Mouse (Mus musculus): ENCODE data around the gene Anks1.

Anks1 gene

GRCm38 (mm10) chr17:28063163-28063562 lies 154.1 kb downstream of the Anks1 start:
- DNase-seq = no peak

- DNase-seq = no peak
Measured at GRCm38 (mm10) chr17:28067303-28067702, 158.2 kb downstream of the Anks1 start.

GRCm38 (mm10) chr17:28069446-28069845 lies 160.3 kb downstream of the Anks1 start:
- DNase-seq = no peak

GRCm38 (mm10) chr17:28070256-28070655 lies 161.2 kb downstream of the Anks1 start:
- no peak for DNase-seq

GRCm38 (mm10) chr17:28072730-28073129 lies 163.6 kb downstream of the Anks1 start:
- peak; percentile 42 for DNase-seq

- DNase-seq = no peak
Measured at GRCm38 (mm10) chr17:28074486-28074885, 165.4 kb downstream of the Anks1 start.

GRCm38 (mm10) chr17:28078028-28078427 lies 168.9 kb downstream of the Anks1 start:
- DNase-seq = no peak

GRCm38 (mm10) chr17:28079618-28080017 lies 170.5 kb downstream of the Anks1 start:
- DNase-seq = peak; percentile 94

GRCm38 (mm10) chr17:28080045-28080816 lies 171.1 kb downstream of the Anks1 start, which contains the start of gene Tcp11:
Gene Tcp11, minus strand, starts transcription at chr17:28080639.
- DNase-seq = peak; percentile 64

- DNase-seq = no peak
Measured at GRCm38 (mm10) chr17:28080817-28081165, 171.7 kb downstream of the Anks1 start.

- DNase-seq = peak; percentile 50
Measured at GRCm38 (mm10) chr17:28081385-28081784, 172.3 kb downstream of the Anks1 start.

- DNase-seq = no peak
Measured at GRCm38 (mm10) chr17:28081856-28082255, 172.8 kb downstream of the Anks1 start.

GRCm38 (mm10) chr17:28082863-28083262 lies 173.8 kb downstream of the Anks1 start:
- no peak for DNase-seq

GRCm38 (mm10) chr17:28084395-28084905 lies 175.3 kb downstream of the Anks1 start:
- DNase-seq = no peak

GRCm38 (mm10) chr17:28084964-28085363 lies 175.9 kb downstream of the Anks1 start:
- DNase-seq = peak; percentile 96

GRCm38 (mm10) chr17:28087430-28087829 lies 178.3 kb downstream of the Anks1 start:
- DNase-seq = no peak

GRCm38 (mm10) chr17:28088718-28089117 lies 179.6 kb downstream of the Anks1 start:
- DNase-seq = no peak

- DNase-seq = no peak
Measured at GRCm38 (mm10) chr17:28092297-28092696, 183.2 kb downstream of the Anks1 start.

GRCm38 (mm10) chr17:28093837-28094236 lies 184.7 kb downstream of the Anks1 start:
- no peak for DNase-seq

- no peak for DNase-seq
Measured at GRCm38 (mm10) chr17:28096418-28096817, 187.3 kb downstream of the Anks1 start.

- no peak for DNase-seq
Measured at GRCm38 (mm10) chr17:28097308-28097707, 188.2 kb downstream of the Anks1 start.

- DNase-seq = no peak
Measured at GRCm38 (mm10) chr17:28099086-28099485, 190.0 kb downstream of the Anks1 start.

- no peak for DNase-seq
Measured at GRCm38 (mm10) chr17:28100669-28101068, 191.6 kb downstream of the Anks1 start.

- no peak for DNase-seq
Measured at GRCm38 (mm10) chr17:28101284-28101887, 192.3 kb downstream of the Anks1 start.

Data from right cerebral cortex, postnatal 14 days (tissue).